In genomic region chr9:103393256-103393655, GRCm38 (mm10) we compare ENCODE assay signal across 28 mouse cellular contexts.
"Had no signal": no experiment of that assay in that cellular context is flagged by ENCODE, and none has a peak within 500 bp of the region (broad histone marks: within the 10 kb centered on the region; RNA-seq: fewer than 3 reads in every experiment).

No protein-coding gene starts in this region.

- H3K36me3 ChIP-seq: embryonic facial prominence, embryonic 10.5 days; embryonic facial prominence, embryonic 12.5 days; embryonic facial prominence, embryonic 13.5 days; embryonic facial prominence, embryonic 15.5 days; forebrain, embryonic 10.5 days; forebrain, embryonic 12.5 days; forebrain, embryonic 15.5 days had no signal

- DNase-seq: cerebellum, adult 2 months; cerebellum, adult 8-10 months; cerebellum, adult 9-10 months; cerebellum, adult 9-11 months; cerebellum, postnatal 10 days; cerebellum, postnatal 14 days; cerebellum, postnatal 25 days; cerebellum, postnatal 36 days; embryo, embryonic 11 days; forebrain, postnatal 0 days; gastrocnemius, adult 2 months; gastrocnemius, postnatal 10 days; gastrocnemius, postnatal 14 days; gastrocnemius, postnatal 25 days; gastrocnemius, postnatal 36 days; heart, adult 18-20 months; heart, adult 2 months had no signal

- H3K9me3 ChIP-seq: embryonic facial prominence, embryonic 10.5 days; embryonic facial prominence, embryonic 12.5 days; embryonic facial prominence, embryonic 13.5 days; embryonic facial prominence, embryonic 15.5 days; forebrain, embryonic 10.5 days; forebrain, embryonic 12.5 days; forebrain, embryonic 13.5 days; forebrain, embryonic 15.5 days had no signal

- ATAC-seq: forebrain, embryonic 13.5 days; forebrain, embryonic 14.5 days; forebrain, embryonic 15.5 days; forebrain, embryonic 16.5 days; forebrain, postnatal 0 days had no signal

- H3K4me1 ChIP-seq: embryonic facial prominence, embryonic 10.5 days; embryonic facial prominence, embryonic 13.5 days; embryonic facial prominence, embryonic 15.5 days; forebrain, embryonic 10.5 days; forebrain, embryonic 12.5 days had no signal

- H3K27ac ChIP-seq: embryonic facial prominence, embryonic 10.5 days; embryonic facial prominence, embryonic 12.5 days; embryonic facial prominence, embryonic 13.5 days; embryonic facial prominence, embryonic 15.5 days; forebrain, embryonic 10.5 days; forebrain, embryonic 12.5 days; forebrain, embryonic 13.5 days; forebrain, embryonic 15.5 days; gastrocnemius, adult 2 months; heart, adult 2 months had no signal

- H3K4me3 ChIP-seq: embryonic facial prominence, embryonic 10.5 days; embryonic facial prominence, embryonic 12.5 days; embryonic facial prominence, embryonic 13.5 days; embryonic facial prominence, embryonic 15.5 days; erythroblast, embryonic 14.5 days; forebrain, embryonic 10.5 days; forebrain, embryonic 12.5 days; forebrain, embryonic 13.5 days; forebrain, embryonic 15.5 days; gastrocnemius, adult 2 months; heart, adult 2 months had no signal

- H3K4me2 ChIP-seq: embryonic facial prominence, embryonic 12.5 days; embryonic facial prominence, embryonic 13.5 days; embryonic facial prominence, embryonic 15.5 days; forebrain, embryonic 12.5 days; forebrain, embryonic 13.5 days; forebrain, embryonic 15.5 days had no signal

- H3K27me3 ChIP-seq: embryonic facial prominence, embryonic 12.5 days; embryonic facial prominence, embryonic 13.5 days; embryonic facial prominence, embryonic 15.5 days; forebrain, embryonic 12.5 days; forebrain, embryonic 13.5 days; forebrain, embryonic 15.5 days had no signal

- H3K9ac ChIP-seq: embryonic facial prominence, embryonic 12.5 days; embryonic facial prominence, embryonic 13.5 days; embryonic facial prominence, embryonic 15.5 days; forebrain, embryonic 12.5 days; forebrain, embryonic 13.5 days; forebrain, embryonic 15.5 days; forebrain, postnatal 0 days had no signal
